Mouse (Mus musculus) subcutaneous adipose tissue, adult 2 months (tissue): ENCODE data around the gene Pet117. TPM values are rescaled to one million over a fixed set of nuclear protein-coding genes. Genes with fewer than 3 reads are reported as not detected.

Experiments used
- polyA plus RNA-seq: library from polyadenylated mRNA; depleted of rRNA; stranded (reverse); fragments of >200 nt; gene quantifications from 2 replicates; pipeline ENCODE4 v1.2.3, GENCODE M21; 2012; ENCODE audit warnings: low replicate concordance; rRNA removed

Gene Pet117
- not detected in 2 replicates for polyA plus RNA-seq

DNA sequence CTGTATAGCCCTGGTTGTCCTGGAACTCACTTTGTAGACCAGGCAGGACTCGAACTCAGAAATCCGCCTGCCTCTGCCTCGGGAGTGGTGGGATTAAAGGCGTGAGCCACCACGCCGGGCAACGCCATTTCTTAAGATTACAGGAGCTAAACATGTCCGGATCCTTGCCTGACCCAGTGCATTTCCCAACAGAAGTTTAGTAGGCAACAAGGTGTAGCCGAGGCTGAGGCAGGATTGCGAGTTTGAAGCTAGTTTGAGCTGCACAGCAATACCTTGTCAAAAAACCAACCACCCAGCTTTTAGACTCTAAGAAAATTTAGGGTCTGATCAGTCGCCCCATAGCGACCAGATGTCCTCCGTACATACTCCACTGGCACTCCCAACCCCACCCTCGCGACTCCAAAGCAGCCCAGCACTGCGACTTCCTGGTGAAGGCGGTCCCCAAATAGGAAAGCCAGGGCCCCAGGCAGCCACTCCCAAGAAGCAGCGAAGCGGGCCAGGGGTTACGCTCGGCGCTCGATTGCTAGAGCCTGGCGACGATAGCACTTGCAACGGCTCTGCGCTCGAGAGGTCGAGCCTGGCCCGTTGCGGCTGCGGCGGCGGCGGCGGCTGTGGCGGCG, at the start of gene Pet117, which contains the start of gene Kat14:
Gene Pet117 (plus strand): TSS at position 597 of the 620 bp plus-strand sequence.
Gene Kat14 (plus strand): TSS at position 584 of the 620 bp plus-strand sequence.

GRCm38 (mm10) chr2:144331401-144332302, 37.1 kb upstream of the Pet117 start, which contains the start of gene Ovol2:
Gene Ovol2, minus strand, starts transcription at chr2:144332146.

Other genes with a start within 250 kb of the Pet117 start
- gene Mgme1, start 98.3 kb upstream of the Pet117 start, polyA plus RNA-seq = 6.4 and 7.8 TPM in 2 replicates
- gene Snx5, start 98.1 kb upstream of the Pet117 start, polyA plus RNA-seq = 41.7 and 81.0 TPM in 2 replicates
- gene Ovol2, start 36.9 kb upstream of the Pet117 start, polyA plus RNA-seq = 0.10 and 1.6 TPM in 2 replicates
- 28.3 and 30.5 TPM in 2 replicates for gene Kat14, start within 50 bp of the Pet117 start, polyA plus RNA-seq
- gene Dzank1, start 158.4 kb downstream of the Pet117 start, polyA plus RNA-seq = 1.6 and 2.0 TPM in 2 replicates
- 5.7 and 12.3 TPM in 2 replicates for gene Polr3f, start 158.7 kb downstream of the Pet117 start, polyA plus RNA-seq
- 22.7 and 32.6 TPM in 2 replicates for gene Rbbp9, start 181.9 kb downstream of the Pet117 start, polyA plus RNA-seq
- gene Sec23b, start 187.2 kb downstream of the Pet117 start, polyA plus RNA-seq = 40.2 and 131 TPM in 2 replicates
- gene Smim26, start 225.1 kb downstream of the Pet117 start, polyA plus RNA-seq = 7.7 and 9.9 TPM in 2 replicates
- 14.3 and 22.7 TPM in 2 replicates for gene Dtd1, start 230.9 kb downstream of the Pet117 start, polyA plus RNA-seq